Comparison of ENCODE assay signal across 25 mouse cellular contexts in genomic region chrX:163996754-163997153, GRCm38 (mm10).
"Had no signal": no experiment of that assay in that cellular context is flagged by ENCODE, and none has a peak within 500 bp of the region (broad histone marks: within the 10 kb centered on the region; RNA-seq: fewer than 3 reads in every experiment).

No protein-coding gene starts in this region.

- DNase-seq: forebrain, postnatal 0 days; gastrocnemius, postnatal 14 days; gastrocnemius, postnatal 36 days; heart, adult 18-20 months; heart, postnatal 10 days; heart, postnatal 4 days; kidney, adult 18-20 months; kidney, adult 8-10 months; kidney, postnatal 10 days; kidney, postnatal 25 days; kidney, postnatal 4 days; left cerebral cortex, postnatal 4 days had no signal

- H3K9ac ChIP-seq: forebrain, postnatal 0 days; heart, embryonic 12.5 days; hindbrain, embryonic 12.5 days; hindbrain, embryonic 14.5 days; intestine, embryonic 15.5 days; limb, embryonic 13.5 days; limb, embryonic 15.5 days had no signal

- H3K4me3 ChIP-seq: heart, embryonic 10.5 days; heart, embryonic 12.5 days; hindbrain, embryonic 10.5 days; hindbrain, embryonic 12.5 days; intestine, embryonic 15.5 days; layer of hippocampus, adult 2 months; left cerebral cortex, adult 2 months; limb, embryonic 13.5 days; limb, embryonic 15.5 days had no signal

- H3K36me3 ChIP-seq: heart, embryonic 10.5 days; heart, embryonic 12.5 days; hindbrain, embryonic 10.5 days; hindbrain, embryonic 12.5 days; intestine, embryonic 15.5 days; limb, embryonic 13.5 days; limb, embryonic 15.5 days had no signal

- H3K27me3 ChIP-seq: heart, embryonic 12.5 days; intestine, embryonic 15.5 days; limb, embryonic 15.5 days had no signal

- H3K4me2 ChIP-seq: heart, embryonic 12.5 days; hindbrain, embryonic 12.5 days; hindbrain, embryonic 14.5 days; intestine, embryonic 15.5 days; limb, embryonic 13.5 days; limb, embryonic 15.5 days had no signal

- H3K9me3 ChIP-seq: heart, embryonic 10.5 days; heart, embryonic 12.5 days; hindbrain, embryonic 10.5 days; hindbrain, embryonic 12.5 days; intestine, embryonic 15.5 days; limb, embryonic 13.5 days; limb, embryonic 15.5 days had no signal

- ATAC-seq: forebrain, postnatal 0 days; hindbrain, embryonic 16.5 days; inflammation-experienced regulatory T-cells, adult 6 months; intestine, embryonic 15.5 days; intestine, postnatal 0 days had no signal

- H3K4me1 ChIP-seq: heart, embryonic 10.5 days; heart, embryonic 12.5 days; hindbrain, embryonic 10.5 days; hindbrain, embryonic 12.5 days; intestine, embryonic 15.5 days; limb, embryonic 13.5 days; limb, embryonic 15.5 days had no signal

- H3K27ac ChIP-seq: heart, embryonic 10.5 days; hindbrain, embryonic 10.5 days; hindbrain, embryonic 12.5 days; hindbrain, embryonic 14.5 days; intestine, embryonic 15.5 days; layer of hippocampus, adult 2 months; left cerebral cortex, adult 2 months; limb, embryonic 13.5 days; limb, embryonic 15.5 days had no signal
